Mouse (Mus musculus) stomach, postnatal 0 days (tissue): ENCODE data around the gene Slc2a4.

Experiments used
- CTCF ChIP-seq: IDR thresholded peaks from 2 replicates; pipeline ENCODE4 v1.5.1; 2016; ENCODE audit warnings: antibody characterized with exemption, low read depth, mild to moderate bottlenecking, moderate library complexity
- EP300 ChIP-seq: optimal IDR thresholded peaks from 2 replicates; pipeline ENCODE3; 2016; ENCODE audit warnings: antibody characterized with exemption

GRCm38 (mm10) chr11:69948066-69948762 is at the start of gene Slc2a4:
- TF ChIP-seq CTCF (no peak), EP300 (no peak)
